Mouse (Mus musculus): ENCODE data around the gene Spout1.
"Not testable (repeated sequence)": the region's sequence is repeated elsewhere in the genome, so short reads cannot be mapped to it uniquely, and the experiment has no call there.

The Spout1 gene

DNA sequence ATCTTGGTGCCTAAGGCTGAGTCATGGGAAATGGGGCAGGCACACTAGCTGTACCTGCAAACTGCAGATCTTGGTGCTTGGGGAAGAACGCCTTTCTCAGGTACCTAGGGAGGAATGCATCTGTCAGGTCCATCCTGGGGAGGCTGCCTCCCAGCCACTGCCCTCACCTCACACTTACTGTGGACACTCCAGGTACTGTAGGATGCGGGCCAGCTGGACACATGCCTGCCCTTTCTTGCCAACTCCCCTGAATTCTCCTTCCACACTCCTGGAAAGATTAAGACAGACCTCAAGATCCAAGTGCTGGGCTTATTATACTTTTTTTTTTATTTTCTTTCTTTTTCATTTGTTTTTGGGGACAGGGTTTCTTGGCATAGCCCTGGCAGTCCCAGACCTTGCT is 1.7 kb downstream of the Spout1 start:
- no peak for DNase-seq (ENCODE audit: low spot score)

DNA sequence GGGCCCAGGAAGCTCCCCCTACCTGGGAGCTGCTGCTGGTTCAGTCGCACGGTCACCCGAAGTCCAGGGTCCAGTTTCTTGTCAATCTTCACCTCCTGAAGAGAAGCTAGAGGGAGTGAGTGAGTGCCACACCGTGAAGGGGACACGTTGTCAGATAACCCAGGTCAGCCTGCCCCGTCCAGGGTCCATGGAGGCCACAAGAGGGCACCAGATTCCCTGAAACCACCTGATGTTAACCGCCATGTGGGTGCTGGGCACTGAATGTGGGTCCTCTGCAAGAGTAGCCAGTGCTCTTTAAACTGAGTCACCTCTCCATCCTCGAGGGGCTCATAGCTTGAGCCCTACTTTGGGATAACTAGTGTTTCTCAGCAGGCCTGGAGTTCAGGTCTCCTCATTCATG is 2.4 kb downstream of the Spout1 start:
- DNase-seq (ENCODE audit: low spot score): no peak

DNA sequence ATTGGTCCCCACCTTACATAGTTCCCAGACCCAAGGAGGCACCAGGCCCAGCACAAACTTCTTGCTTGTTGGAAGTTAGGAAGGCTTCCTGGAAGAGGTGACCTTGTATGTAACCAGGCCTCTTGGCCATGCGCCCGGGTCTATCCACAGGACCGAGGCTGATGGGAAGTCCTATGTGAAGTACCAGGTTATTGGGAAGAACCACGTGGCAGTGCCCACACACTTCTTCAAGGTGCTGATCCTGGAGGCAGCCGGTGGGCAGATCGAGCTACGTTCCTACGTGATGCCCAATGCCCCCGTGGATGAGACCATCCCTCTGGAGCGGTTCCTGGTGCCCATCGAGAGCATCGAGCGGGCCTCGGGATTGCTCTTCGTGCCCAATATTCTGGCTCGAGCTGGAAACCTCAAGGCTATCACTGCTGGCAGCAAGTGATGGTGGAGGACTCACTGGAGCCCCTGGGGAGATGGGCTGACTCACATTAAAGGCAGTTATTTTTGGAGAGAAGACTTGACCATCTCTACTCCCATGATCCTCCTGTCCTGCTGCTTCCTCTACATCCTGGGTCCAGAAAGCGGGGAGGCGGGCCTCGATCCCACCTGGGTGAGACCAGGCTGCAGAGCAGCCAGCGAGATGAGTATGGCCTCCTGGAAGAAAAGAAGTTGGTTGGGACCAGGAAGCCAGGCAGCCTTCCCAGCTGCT is 4.6 kb downstream of the Spout1 start:
- DNase-seq (ENCODE audit: low spot score): no peak

DNA sequence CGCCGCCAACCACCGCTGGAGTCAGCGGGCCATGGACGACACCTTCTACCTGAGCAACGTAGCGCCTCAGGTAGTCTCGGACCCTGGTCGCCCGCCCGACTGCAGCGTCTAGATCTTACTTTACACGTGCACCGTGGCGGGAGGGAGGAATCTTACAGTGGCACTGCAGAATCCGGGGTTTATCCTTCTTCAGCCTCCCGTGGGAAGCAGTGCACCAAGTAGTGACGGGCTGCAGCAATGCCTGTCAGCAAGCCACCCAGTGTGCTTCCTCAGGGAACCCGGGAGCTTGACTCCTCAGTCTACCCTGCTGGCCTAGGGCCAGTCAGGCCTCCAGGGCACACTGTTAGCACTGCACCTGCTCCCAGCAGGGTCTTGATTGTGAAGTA is 6.3 kb downstream of the Spout1 start:
- DNase-seq (ENCODE audit: low spot score): no peak

DNA sequence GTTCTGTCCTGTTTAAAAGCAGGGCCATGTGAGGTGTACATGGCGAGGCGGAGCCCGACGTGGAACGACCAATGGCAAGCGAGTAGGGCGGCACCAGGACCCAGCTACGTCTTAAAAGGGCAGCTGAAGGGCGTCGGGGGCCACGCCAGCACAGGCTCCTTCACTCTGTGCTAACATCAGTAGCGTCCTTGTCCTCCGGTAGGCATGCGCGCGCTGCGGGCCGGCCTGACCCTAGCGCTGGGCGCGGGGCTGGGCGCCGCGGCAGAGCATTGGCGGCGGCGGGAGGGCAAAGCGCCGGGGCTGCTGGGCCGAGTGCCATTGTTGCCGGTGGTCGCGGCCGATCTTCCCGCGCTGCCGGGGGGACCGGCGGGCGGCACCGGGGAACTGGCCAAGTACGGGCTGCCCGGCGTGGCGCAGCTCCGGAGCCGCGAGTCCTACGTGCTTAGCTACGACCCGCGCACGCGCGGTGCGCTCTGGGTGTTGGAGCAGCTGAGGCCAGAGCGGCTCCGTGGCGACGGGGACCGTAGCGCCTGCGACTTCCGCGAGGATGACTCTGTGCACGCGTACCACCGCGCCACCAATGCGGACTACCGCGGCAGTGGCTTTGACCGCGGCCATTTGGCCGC is 6.8 kb downstream of the Spout1 start, which contains the start of gene Endog:
TSS of gene Endog (plus strand) at position 123 of the 626 bp plus-strand sequence.
- DNase-seq (ENCODE audit: low spot score): peak; percentile 85

DNA sequence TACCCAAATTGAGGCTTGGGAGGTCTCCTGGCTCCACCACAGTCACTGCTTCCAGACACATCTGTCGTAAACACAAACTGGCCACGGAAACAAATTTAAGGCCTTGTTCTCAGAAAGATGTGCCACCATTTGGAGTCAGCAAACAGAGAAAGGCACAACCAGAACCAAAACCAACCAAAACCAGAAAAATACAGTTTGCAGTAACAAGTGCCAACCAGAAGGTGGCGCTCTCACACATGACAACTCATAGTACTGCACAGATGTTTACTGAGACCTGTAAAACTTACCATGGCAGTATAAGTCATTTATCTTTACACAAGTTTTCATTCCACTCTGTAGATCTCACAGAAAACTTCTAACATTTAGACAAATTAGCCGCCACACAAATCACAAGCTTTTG is 11.6 kb downstream of the Spout1 start:
- no peak for DNase-seq (ENCODE audit: low spot score)

DNA sequence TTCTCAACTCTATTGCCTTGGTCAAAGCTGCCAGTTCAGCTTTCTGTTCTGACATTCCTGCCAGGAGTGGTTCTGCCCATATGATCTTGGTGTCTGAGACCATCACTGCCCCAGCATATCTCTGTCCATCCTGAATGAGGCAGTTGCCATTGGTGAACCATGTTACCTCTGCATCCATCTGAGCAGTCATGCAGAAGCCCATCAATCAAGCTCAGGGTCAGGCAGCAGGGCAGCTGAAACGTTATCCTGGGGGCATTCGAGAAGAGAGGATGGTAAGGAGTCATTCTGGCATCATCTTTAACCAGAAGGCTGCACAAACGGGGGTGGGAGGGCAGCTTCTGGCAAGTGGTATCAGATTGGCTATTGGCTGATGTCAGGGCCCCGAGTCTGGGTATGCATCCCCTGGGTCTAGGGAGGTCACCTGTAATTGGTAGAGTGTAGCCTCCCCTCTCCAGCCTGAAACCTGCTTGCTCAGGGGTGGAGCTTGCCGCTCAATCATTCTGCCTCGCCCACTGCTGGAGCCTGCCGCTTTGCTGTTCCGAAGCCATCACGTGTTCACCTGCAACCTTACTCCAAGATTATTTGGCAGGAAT is 13.8 kb downstream of the Spout1 start:
- no peak for DNase-seq (ENCODE audit: low spot score)

DNA sequence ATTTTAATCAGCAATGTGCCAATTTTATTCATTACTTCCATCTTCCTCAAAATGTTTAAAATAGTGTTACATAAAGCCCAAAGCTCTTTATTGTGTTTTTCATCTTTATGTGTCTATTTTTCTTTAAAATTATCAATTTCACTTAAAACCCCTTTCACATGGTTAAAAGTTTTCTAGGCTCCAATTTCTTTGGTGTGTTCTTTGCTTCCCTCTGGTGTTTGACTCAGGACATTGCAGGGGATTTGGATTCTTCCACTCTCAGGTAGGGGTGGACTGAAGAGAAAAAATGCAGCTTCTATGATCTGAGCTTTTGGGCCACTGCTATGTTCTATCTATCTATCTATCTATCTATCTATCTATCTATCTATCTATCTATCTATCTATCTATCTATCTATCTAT is 16.4 kb downstream of the Spout1 start:
- no peak for DNase-seq (ENCODE audit: low spot score)

DNA sequence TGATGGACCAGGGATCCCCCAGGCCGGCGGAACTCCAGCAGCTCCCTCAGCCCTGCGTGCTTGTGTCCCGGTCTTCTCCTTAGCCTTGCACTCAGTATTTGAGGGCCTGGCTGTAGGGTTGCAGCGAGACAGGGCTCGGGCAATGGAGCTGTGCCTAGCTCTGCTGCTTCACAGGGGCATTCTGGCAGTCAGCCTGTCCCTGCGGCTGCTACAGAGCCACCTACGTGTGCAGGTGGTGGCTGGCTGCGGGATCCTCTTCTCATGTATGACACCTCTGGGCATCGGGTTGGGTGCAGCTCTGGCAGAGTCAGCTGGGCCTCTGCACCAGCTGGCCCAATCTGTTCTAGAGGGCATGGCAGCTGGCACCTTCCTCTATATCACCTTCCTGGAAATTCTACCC is 18.4 kb downstream of the Spout1 start:
- not testable (repeated sequence) for DNase-seq (ENCODE audit: low spot score)

DNA sequence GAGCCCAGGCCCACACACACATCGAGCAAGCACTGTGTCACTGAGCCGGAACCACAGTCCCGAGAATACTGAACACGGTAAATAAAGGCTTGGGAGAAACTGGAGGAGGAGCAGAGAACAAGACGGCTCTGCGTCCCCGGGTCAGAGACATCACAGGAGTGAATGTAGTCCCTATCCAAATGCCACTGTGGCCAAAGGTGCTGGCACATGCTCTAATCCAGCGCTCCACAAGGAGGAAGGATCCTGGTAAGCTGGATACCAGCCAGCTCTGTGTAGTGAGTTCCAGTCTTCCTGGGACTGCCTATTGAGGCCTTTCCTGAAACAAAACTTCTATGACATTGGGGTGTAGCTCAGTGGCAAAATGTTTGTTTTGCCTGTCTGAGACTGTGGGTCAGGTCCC is 25.6 kb downstream of the Spout1 start:
- DNase-seq (ENCODE audit: low spot score): no peak

DNA sequence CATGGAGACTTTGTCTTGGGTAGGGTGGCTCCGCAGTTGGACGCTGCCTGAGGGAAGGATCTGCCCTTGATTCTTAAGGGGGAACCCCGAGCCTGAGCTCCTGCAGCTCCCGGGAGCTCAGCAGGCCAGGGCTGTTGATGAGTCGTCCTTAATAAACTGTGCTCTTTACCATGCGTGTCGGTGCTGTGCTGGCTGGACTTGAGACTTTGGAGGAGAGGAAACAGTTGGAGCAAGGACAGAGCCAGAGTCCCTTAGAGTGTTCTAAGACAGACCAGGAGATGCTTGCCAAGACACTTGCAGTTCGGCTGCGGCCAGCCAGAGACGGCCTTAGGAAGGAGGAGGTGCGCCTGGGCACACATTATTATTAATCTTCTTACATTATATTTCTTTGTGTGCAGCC is 26.4 kb downstream of the Spout1 start:
- DNase-seq (ENCODE audit: low spot score): peak; percentile 26

DNA sequence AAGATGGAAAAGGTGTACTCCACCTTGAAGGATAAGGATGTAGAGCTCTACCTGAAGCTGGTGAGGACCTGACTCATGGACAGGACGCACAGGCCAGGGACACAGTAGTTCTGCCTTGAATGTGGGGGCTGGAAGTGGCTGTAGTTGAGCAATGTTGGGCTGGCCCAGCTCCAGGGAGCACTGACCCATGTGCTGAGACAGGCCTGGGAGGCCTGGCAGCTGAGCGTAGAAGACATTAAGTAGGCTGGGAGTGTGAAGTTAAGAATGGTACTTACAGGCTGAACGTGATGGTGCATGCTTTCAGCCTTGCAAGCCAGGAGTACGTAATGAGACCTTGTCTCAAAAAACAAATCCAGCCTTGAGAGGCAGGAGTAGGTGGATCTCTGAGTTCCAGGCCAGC is 30.8 kb downstream of the Spout1 start:
- DNase-seq (ENCODE audit: low spot score): peak; percentile 67

DNA sequence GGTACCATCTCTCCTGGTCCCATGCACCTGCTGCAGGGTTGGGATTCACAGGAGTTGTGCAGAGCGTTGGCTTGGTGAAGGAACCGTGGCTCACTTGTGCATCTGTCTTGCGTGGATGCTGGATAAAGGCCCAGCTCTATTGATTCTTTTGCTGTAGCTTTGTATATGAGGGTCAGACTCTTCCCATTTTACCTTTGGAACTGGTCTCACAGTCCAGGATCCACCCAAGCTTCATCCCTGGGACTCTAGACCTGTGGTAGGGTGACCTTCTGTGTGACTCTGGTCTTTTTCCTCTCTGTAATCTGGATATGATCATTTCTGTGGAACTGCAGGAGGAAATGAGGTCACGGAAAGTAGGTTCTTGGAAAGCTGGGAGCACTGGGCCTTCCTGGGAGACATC is 33.8 kb downstream of the Spout1 start:
- no peak for DNase-seq (ENCODE audit: low spot score)

DNA sequence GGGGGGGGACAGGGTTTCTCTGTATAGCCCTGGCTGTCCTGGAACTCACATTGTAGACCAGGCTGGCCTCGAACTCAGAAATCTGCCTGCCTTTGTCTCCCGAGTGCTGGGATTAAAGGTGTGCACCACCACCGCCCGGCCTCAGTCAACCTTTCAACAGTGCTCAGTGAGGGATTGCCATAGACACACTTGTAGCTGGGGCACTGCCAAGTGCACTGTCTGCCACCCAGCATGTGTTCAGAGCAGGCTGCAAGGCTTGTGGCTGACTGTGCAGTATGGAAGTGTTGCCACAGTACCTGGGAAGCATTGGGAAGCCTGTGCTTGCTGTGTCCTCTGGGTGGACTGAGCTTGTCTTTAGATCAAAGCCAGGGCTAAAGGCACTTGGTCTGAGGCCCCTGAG is 38.2 kb downstream of the Spout1 start:
- DNase-seq (ENCODE audit: low spot score): not testable (repeated sequence)

DNA sequence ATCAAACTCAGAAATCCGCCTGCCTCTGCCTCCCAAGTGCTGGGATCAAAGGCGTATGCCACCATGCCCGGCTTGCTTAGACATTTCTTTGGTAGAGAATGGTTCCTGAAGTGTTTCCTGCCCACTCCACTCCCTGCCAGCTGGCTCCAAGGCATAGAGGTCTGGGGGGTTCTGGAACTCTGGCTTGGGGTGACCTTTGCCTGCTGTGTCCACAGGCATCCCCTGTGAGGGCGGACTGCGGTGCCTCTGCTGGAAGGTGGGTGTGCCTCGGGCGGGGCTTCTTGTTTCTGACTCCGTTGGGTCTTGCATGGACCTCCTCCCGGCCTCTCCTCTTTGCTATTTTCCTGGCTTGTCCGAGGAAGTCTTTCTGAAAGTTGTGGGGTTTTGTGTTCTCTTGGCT is 41.8 kb downstream of the Spout1 start:
- DNase-seq (ENCODE audit: low spot score): no peak

DNA sequence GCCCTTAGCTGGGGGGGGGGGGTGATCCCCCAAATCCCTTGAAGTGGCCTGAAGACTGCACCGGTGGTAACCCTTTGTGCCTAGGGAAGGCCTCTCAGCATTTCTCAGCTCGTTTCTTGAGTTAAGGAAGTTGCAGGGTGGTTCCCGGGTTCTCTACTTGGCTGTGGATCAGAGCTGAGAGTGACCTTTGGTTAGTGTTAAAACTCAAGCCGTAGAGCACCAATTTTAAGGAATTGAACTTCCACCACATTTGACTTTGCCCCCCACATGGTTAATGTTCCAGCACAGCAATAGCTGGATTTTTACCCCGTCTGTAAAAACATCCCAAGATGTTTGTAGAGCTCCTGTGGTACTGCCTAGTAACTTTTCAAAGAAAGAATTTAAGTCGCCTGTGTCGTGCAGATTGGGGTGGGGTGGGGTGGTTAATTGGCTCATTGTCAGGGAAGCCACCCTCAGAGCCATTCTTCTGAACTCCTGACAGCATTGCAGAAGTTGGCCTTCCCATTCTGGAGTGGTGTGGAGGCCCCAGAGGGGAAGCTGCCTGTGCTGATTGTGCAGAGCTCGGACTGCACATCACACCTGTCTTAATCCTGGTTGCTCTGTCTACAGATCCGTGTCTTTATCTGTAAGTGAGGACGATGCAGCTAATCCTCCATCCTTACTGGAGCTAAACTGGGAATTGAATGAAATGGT is 43.2 kb downstream of the Spout1 start:
- DNase-seq (ENCODE audit: low spot score): no peak

DNA sequence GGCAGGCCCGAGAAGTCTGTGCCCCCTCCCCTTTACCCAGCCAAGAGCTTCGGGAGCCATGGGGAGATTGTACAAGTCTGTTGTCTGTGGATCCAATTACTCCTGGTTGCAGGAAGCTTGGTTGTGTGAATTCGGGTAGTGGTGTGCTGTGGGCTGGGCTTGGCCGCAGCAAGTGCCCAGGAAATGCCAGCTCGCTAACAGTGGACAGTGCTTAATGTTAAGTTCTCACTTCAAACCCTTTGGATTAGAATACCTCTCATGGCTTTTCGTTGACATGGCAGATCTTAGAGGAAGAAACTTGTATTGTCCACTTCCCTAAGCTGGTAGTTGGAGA is 43.9 kb downstream of the Spout1 start:
- no peak for DNase-seq (ENCODE audit: low spot score)

DNA sequence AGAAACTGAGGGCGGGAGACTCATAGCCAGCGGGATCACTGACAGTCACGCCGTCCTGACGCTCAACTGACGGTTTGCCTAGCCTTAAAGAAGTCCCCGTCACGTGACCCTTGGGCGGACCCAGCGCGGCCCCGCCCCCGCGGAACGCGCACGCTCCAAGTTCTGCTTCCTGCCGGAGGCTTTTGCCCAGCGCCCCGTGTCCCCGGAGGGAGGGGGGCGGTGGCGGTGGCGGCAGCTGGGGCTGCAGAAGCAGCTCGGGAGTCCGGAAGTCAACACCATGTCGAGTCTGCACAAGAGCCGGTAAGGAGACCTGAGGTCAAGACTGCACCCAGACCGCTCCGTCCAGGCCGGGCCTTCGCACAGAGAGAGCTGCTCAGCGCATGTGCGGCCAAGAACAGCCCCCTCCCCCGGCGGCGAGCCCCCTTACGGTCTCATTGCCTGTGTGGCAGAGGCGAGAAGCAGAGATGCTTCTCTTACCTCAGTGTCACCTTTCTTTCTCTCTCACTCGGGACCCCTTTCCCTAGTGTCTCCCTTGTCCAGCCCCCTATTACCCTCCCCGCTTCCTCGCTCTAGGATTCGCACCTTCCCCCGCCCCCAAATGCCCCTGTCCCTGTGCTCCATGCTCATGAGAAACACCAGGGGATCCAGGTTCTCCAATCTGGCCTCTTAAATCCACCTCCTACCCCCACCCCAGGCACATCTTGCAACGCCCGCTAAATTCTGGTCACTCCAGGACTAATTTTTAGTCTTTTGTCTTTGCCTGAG is 44.5 kb downstream of the Spout1 start, which contains the start of gene Tbc1d13:
TSS of gene Tbc1d13 (plus strand) at position 134 of the 765 bp plus-strand sequence.
- peak; percentile 98 for DNase-seq (ENCODE audit: low spot score)

DNA sequence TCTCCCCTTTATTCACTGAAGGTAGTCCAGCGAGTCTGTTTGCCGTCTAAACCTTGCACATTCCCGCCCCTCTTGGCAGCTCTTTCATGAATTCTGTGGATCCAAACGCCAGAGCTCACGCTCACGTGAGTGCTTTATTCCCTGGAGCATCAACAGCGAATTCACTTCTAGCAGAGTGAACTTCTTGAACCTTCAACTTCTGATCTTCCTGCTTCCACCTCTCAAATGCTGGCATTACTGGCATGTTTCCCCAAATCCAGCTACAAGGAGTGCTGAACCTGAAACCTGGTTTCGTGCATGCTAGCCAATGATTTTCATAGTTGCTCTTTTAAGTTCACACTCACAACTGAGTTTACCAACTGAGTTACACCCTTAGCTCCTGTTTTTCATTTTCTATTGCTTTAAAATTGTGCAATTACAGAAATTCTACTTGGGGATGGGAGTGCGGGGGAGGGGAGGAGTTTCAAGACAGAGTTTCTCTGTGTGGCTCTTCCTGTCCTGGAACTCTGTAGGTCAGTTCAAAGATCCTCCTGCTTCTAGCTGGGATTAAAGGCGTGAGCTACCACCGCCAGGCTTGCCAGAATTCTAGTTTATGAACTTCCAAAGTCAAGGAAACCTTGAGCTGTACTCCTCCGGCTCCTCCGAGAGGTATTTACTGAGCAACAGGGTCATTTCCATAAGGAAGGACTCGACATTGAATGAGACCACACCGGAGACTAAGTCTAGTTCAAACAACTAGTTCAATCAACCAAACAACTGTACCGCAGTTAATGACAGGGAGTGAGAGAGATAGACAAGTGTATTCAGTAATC is 45.3 kb downstream of the Spout1 start:
- no peak for DNase-seq (ENCODE audit: low spot score)

DNA sequence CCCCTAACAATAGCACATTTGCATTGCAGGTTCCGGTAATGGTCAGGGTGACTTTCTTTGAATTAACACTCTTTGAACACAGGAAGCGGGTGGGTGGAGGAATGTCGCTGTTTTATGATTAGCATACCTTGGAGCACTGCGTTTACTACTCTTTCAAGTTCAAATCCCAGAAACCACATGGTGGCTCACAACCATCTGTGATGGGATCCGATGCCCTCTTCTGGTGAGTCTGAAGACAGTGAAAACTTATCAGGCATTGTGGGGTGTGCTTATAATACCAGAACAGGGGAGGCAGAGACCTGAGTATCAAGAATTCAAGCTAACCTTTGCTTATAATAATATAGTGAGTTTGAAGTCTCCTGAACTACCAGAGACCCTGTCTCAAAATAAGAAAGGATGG is 47.0 kb downstream of the Spout1 start:
- DNase-seq (ENCODE audit: low spot score): not testable (repeated sequence)

DNA sequence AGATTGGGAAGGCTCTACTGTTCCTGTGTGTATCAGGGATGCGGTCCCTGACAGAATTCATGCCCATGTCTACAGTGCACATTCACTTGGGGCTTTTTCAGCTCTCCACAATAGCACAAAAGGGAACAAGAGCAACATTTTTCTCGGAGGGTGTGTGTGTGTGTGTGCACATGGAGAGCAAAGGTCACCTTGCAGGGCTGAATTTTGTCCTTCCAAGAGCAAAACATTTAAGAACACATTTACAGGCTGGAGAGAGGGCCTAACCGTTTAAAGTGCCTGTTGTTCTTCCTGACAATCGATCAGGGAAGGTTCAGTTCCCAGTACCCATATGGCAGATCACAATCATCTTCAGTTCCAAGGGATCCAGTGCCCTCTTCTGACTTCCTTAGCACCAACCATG is 48.1 kb downstream of the Spout1 start:
- DNase-seq (ENCODE audit: low spot score): no peak
